Mouse (Mus musculus): ENCODE data around the gene Mlst8.
A peak's percentile ranks its signal among the peaks of the same experiment; 100 is the strongest.
"Not testable (repeated sequence)": the region's sequence is repeated elsewhere in the genome, so short reads cannot be mapped to it uniquely, and the experiment has no call there.

Mlst8 gene

DNA sequence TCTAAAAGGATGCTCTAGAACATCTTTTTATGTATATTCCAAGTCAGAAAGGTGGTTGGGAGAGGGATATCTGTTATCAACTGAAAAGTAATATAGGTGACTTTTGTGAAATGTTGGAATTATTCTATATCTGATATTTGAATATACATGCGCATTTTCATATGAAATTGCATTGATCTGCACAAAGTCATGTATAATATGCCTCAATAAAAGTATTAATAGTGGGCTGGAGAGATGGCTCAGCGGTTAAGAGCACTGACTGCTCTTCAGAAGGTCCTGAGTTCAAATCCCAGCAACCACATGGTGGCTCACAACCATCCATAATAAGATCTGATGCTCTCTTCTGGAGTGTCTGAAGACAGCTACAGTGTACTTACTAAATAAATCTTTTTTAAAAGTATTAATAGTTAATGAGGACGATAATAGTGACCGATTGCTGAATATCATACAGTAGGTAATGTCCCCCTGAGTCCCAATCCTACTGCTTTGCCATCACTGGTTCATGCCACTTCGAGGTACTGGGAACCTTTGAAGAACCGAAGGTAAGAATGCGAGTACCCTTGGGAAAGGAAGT, 9.5 kb downstream of the Mlst8 start:
- DNase-seq (ENCODE audit: low spot score): no peak

DNA sequence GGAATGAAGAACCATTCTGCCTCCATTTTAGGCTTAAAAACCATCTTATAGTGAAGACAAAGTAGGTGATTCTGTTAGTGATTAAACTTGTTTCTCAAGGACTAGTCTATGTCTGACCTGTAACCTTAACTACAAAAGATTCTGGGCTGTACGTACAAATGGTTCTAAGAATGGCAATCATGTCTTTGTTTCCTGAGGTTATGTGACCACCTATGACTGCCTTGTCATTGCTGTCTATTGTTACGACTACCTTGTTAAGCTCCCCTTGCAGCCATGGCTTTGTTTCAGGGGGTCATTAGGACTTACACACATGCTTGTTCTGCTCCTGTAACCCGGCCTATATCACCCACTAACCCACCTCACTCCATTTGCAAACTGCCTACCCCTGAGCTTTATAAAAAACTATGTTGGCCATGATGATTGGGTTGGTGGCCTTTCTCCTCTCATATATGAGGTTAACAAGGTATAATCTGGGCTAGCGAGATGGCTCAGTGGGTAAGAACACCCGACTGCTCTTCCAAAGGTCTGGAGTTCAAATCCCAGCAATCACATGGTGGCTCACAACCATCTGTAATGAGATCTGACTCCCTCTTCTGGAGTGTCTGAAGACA, 10.1 kb downstream of the Mlst8 start:
- DNase-seq (ENCODE audit: low spot score): no peak

DNA sequence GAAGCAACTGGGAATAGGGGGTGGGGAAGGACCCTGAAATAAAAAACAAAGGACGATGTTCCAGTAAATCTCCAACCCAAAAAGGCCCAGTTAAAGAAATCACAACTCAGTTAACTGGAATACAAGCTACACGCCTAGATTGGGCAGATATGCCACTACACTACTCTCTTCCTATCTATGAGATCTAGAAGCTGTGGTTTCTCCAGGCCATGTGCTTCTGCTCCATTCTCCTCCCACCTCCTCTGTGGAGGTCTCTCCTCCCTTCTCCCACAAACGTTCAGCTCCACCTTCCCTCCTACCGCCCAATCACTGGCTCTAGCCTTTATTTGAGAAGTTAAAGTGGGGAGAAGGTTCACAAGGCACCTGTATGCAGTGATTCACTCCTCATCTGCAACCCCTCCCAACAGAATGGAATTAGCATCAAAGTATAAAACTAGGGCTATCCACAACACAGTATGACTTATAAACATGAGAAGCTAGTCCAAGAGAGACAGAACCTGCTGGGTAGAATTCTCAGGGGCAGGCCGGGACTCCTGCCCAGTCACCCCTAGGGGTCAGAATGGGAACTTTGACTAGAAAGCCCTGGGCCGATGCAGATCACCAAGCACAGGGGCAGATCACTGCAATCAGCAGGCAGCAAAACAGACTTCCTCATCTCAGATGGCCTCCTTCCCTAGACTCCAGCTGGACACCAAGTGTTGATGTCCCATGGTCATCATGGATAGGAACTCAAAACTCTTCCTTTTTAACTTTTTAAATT, 15.3 kb downstream of the Mlst8 start:
- DNase-seq (ENCODE audit: low spot score): no peak

DNA sequence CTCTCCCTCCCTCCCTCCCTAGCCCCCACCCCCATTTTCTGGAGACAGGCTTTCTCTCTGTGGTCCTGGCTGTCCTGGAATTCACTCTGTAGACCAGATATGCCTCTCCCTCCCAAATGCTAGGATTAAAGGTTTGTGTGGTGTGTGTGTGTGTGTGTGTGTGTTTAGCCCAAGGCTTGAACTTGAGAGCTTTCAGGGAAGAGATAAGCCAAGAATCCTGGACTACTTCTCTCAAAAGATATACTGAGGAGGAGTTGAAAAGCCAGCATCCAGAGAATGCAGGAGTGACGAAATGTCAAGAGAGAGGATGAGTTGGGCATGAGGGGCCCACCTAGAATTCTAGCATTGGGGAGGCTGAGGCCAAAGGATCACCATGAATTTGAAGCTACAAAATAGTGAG, 15.9 kb downstream of the Mlst8 start:
- no peak for DNase-seq (ENCODE audit: low spot score)

DNA sequence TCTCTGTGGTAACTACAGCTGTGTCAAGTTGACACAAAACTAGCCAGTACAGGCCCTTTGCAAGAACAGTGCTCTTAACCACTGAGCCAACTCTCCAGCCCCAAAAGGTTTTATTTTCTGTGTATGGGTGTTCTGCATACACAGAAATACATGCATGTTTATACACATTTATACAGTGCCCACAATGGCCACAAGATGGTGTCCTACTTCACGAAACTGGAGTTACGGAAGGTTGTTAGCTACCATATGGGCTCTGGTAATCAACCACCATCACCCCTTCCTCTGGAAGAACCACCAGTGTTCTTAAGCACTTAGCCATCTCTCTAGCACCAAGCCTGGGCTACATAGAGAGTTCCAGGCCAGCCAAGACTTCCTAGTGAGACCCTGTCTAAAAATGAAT, 17.3 kb downstream of the Mlst8 start:
- no peak for DNase-seq (ENCODE audit: low spot score)

DNA sequence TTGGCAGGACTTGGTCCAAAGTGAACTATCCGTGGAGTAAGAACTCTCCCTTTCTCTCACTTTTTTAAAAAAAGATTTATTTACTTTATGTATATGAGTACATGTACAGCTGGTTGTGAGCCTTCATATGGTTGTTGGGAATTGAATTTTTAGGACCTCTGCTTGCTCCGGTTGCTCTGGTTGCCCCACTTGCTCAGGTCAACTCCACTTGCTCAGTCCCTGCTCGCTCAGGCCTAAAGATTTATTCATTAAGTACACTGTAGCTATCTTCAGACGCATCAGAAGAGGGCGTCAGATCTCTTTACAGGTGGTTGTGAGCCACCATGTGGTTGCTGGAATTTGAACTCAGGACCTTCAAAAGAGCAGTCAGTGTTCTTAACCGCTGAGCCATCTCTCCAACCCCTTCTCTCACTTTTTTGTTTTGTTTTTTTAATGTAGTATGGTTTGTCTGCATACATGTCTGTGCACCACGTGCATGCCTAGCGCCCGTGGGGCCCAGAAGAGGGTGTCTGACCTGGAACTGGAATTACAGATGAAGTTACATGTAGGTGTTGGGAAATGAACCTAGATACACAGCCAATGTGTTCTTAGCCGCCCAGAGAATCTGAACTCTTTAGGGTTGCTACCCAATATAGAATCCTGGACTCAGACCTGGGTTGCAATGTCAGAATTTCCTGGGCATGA, 23.2 kb downstream of the Mlst8 start:
- DNase-seq (ENCODE audit: low spot score): not testable (repeated sequence)

DNA sequence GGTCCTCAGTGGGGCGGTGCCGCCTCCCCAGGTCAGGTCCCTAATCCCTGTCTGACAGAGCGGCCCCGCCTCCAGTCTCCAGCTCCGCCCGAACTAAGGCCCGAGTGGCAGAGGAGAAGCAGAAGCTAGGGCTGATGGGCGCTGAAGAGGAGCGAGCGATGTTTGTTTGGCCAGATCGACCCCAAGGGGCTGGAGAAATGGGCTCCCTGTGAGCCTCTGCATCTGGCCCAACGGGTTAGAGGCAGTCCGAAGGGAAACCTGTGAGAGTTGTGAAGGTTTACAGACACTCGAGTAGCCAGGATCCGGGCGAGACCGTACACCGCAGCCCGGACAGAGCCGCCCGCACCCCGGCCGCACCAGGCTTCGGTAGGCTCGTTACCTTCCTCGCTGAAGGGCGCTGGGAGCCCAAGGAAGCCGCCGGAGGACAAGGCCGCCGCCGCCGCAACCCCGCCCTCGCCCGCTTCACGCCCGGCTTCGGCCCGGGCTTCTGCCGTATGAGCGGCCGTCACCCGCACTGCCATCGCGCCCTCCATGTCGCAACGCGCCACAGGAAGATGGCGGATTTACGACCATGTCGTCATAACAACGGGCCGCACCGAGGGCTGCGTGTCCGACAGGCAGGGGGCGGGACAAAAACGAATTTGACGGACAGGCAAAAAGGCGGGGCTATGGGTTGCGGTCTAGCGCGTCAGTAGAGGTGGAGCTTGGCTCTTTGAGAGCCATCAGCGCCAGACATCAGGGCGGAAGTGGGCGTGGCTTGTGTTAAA, 23.9 kb downstream of the Mlst8 start:
- DNase-seq (ENCODE audit: low spot score): peak; percentile 100

DNA sequence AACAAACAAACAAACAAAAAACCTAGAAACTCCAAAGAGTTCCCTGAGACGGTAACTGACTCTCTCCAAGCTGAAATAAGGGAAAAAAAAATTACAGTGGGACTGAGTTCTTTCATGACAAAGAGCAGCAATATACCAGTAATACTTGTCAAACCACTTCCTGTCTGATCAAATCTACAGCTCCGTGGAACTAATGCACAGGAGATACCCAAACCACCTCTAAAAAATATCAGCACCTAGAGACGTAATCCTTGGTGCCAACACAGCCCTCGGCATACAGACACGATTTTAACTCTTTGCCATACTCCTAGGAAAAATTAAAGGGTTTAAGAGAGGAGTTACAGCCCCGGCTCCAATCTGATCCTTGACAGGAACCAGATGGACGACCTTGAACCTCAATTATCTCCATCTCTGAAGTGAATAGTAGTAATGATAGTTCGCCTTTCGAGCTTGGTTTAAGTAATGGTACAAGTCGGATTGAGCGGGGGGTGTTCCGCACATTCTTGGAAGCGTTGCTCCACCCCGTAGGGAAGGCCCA, 24.6 kb downstream of the Mlst8 start:
- no peak for DNase-seq (ENCODE audit: low spot score)

DNA sequence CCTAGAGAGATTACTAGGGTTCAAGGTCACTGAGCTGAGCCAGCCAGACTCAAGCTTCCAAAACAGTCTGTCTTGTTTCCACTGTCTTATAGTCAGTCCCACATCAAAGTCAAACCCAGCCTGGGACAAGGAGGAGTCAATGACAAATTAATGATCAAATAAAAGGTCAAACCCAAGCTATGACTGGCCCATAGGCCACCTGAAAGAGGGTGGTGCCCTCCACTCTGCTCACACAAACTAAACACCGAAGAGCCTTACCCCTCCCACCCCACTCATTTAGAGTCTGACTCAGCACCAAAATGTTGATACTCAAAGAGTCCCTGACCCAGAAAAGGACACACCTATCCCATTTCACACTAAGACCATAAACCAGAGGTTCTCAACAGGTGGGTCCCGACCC, 25.5 kb downstream of the Mlst8 start:
- DNase-seq (ENCODE audit: low spot score): no peak

DNA sequence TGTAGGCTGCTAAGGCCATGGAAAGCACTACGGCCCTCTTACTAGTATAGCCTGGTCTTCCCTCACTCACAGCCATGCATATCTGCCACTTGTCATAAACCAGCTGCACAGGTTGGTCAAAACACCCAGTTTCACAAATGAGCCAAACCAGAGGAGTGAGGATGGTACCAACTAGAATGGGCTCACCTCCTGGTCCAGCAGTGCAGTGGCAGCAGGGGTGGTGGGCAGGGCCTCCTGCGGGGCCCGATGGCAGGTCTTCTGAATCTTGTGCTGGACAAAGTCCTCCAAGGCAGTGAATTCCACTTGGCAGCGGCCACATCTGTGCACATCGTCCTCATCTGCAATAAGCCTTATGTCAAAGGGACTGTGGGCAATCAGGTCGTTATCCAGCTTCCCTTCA, 27.7 kb downstream of the Mlst8 start:
- no peak for DNase-seq (ENCODE audit: low spot score)

DNA sequence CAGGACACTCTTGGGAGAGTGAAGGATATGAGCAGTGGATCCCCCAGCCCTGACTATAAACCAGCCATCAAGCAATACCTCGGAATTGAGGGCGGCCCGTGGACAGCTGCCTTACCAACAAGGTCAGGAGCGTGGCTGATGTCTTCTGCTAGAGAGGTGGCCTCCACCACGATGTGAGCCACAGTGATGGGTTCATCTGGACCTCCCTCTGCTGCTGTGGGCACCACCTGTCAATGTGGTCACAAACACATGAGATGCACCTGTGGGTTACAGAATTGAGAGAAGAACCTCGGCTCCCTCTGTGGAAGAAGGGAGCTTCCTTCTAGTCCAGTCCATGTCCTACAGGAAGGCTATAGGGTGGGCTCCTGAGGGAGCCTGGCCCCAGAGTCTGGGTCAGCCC, 29.4 kb downstream of the Mlst8 start:
- no peak for DNase-seq (ENCODE audit: low spot score)

DNA sequence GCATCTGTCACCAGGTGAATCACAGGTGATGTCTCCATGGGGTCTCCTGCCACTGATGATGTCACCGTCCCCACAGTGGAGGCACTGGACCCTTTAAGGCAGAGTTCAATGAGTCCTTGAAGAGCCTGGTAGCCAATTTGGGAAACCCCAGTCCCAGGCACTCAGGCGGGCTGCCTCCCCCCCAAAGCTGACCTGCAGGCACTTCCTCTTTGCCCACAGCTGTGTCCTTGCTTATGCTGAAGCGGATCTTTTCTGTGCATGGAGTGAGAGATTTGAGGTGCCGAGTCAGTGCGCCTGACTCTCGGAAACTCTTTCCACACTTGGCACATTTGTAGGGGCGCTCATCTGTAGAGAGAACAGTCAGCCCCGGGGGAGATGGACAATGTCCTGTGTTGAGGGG, 32.3 kb downstream of the Mlst8 start:
- no peak for DNase-seq (ENCODE audit: low spot score)

DNA sequence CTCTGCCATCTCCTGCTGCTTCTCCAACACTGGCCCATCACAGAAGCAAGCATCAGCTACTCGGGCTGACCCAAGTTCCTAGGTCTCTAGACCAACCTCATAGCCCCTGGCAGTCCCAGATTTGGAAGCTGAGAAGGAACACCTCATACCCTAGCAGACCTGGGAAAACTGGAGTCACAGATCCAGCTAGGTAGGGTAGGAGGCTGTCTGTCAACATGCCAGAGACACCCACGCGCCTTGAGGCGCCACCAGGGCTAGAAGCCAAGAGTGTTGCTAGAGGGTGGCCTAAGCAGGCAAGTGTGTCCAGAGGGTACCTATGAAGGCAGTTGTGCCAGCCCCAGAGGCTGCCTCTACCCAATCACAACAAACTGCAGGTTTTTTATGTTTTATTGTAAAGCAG, 35.5 kb downstream of the Mlst8 start:
- peak; percentile 80 for DNase-seq (ENCODE audit: low spot score)

DNA sequence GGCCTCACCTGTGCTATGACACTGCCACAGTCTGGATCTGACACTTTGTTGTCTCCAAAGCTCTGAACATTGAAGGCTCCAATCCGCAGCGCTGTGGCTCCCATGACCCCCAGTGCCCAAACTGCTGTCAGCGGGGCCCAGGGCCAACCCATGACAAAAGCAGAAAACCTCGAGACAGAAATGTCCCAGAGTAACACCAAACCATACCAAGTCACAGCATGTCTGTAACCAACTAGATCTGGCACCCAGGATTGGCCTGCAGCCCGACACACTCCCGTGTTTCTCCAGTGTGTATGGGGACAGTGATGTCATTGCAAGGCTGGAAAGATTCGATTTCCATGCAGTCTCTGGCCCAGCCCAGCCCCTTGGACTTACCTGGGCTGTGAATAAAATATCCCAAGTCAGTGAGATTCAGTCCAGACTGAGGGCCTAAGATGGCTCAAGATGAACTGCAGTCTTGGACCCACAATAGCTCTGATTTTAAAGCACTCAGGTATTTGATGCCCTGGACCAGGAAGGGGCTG, 36.2 kb downstream of the Mlst8 start, which contains the start of gene Dnase1l2:
Dnase1l2 (minus strand) TSS at position 474 of the 524 bp plus-strand sequence.
- DNase-seq (ENCODE audit: low spot score): peak; percentile 69

DNA sequence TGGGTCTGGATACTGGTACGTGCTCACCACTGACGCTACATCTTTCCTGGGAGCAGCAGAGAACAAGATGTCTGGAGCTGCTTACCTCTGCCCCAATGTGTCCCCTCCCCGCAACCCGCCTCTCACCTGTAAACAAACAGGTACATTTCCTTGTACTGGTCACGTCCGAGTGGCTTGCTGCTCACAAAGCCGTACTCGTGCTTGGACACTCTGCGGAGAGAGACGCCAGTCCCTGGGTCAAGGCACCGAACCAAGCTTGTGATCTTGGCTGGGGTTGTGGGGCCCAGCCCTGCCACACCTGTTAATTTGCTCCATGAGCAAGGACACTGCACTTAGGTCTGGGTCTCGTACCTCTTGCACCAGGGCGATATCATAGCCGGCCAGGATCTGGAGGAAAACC, 36.8 kb downstream of the Mlst8 start:
- peak; percentile 76 for DNase-seq (ENCODE audit: low spot score)

DNA sequence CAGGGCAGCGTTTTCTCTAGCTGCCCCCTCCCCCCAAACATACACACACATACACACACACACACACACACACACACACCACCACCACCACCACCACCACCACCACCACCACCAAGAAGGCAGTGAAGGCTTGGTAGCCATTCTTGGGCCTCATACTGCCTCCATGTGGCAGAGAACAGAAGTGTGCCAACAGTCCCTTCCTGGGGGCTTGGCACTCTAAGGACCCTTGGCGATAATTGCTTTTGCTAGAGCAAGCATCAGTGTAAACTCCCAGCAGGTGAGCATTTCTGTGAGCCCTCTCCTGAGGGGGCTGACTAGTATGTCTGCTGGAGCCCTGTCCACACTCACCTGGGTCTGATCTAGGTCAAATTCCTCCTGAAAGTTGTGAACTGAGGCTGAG, 37.7 kb downstream of the Mlst8 start:
- no peak for DNase-seq (ENCODE audit: low spot score)

DNA sequence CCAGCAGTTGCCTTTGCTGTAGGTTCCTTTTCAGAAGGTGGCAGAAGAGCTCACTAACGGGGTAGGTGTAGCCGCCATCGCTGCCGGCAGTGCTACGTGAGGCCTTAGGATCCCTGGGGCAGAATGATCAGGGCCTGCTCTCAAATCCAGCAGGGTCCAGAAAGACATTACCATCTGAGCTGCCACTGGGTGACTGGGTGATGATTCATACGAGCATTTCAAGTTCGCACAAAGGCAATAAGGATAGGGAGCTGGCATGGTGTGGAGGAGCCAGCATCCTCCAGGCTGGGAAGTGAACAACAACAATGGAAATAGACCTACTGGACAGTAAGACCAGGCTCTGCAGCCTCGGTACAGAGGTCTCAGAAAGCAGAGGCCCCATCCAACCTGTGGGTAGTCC, 38.5 kb downstream of the Mlst8 start:
- DNase-seq (ENCODE audit: low spot score): no peak

DNA sequence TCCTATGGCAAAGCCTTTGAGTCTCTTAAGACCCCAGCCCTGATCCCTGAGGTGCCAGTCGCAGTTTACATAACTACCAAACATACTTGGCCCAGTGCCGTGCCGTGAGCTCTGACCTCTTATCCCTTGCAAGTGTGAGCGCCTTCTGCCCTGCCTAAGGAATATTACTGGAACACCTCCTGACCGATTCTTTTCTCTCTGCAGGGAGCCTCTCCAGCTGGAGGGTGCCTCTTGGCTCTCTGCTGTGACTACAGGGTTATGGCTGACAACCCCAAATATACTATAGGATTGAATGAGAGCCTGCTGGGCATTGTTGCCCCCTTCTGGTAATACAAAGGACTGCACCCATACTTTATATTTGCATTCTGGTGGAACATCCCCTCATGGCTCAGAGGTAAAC, 41.9 kb downstream of the Mlst8 start:
- no peak for DNase-seq (ENCODE audit: low spot score)

DNA sequence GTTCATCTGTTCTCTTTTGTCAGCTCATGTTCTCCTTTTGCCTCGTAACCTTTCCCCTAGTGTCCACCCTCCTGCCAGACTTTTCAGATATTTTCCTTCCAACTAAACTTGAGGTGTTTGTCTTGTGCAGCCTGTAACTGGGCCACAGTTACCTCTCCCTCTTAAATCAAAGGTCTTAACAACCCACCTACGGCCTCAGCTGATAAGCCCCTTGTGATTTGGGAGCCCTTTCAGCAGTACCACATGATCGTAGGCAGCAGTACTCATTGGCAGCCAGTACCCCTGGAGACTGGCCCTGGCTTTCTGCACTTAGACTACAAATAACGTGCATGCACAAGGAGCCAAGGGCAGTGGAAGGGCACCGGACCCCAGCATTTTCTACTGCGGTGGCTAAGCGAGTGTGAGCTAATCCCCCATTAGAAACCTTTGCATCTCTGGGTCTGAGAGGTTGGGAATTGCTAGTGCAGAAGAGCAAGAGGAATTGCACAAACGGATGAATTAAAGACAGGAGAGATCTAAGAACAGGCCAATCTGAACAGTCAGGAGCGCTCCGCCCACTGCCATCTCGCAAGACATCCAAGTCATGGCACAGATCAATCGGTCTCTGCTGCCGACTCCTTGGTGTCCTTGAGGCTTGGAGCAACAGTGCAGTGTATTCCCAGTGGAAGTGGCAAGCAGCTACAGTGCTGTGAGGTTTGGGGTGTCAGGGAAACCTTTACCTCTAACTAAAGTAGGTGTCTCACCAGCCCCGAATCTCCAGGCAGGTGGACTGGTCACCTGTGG, 49.5 kb downstream of the Mlst8 start:
- DNase-seq (ENCODE audit: low spot score): no peak

DNA sequence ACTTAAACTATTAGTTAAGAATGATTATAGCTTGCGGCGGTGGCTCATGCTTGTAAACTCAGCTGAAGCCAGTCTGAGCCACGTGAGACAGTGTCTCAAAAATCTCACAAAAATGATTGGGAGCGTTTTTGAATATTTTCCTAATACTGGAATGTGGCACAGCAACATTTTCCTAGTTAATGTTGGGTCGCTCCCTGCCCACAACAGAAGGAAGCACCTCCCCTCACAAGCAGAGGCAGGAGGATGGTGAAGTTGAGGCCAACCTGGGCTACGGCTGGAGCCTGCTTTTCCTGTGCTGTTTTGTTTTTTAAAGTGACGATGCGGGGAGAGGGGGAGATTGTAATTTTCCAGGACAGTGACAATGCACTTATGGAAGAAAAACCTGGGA, 51.7 kb downstream of the Mlst8 start:
- no peak for DNase-seq (ENCODE audit: low spot score)
